Mouse (Mus musculus): ENCODE results near the gene Nub1.

DNA sequence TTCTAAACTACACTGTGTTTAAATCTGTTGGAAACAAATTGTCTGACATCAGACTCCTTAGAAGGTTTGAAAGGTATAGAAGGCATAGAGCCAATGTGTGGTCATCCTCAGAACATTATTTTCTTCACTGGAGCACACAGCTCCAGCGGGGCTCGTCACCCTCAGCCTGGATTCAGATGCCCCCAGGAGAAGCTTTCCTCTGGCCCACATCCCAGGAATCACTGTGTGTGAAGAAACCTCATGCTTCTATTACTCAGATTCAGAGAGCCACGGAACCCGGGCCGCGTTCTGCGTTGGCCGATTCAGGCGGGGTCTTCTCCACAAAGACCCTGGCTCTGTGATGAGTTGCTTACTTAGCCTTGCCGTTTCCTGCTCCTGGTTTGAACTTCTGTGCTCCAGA lies 58.6 kb downstream of the Nub1 start:
- no peak for TF ChIP-seq GATA1 (IDR thresholded peaks at IDR 0.05; ENCODE audit: borderline replicate concordance, low read length)
- no peak for TF ChIP-seq FLI1 (IDR thresholded peaks at IDR 0.05; ENCODE audit: low read length)

Data from megakaryocyte, embryonic 14.5 days (primary cell).